Mouse (Mus musculus) MEL (cell line): ENCODE measurements around the gene Atp5g1. TPM values are rescaled to one million over a fixed set of nuclear protein-coding genes. Genes with fewer than 3 reads are reported as not detected.

Source experiments
- DNase-seq: peaks from one replicate; pipeline ENCODE4 v3.0.0; 2011; ENCODE audit warnings: low read depth, low spot score
- H3K27ac ChIP-seq: 2 replicates; pipeline ENCODE4 v1.5.1; 2012; ENCODE audit warnings: low read depth, mild to moderate bottlenecking, control low read depth, low read length, moderate library complexity; ENCODE audit not compliant: control insufficient read depth
- H3K27me3 ChIP-seq, 2 experiments: fragments of 150-350 bp in 1 of 2; sonication (generic) in 1 of 2; 2 replicates each; pipeline ENCODE4 v1.6.1; 2012; ENCODE audit warnings: low read length in 2 of 2, mild to moderate bottlenecking in 2 of 2, improper control_type of control experiment in 1 of 2, moderate library complexity in 1 of 2; ENCODE audit not compliant: insufficient read depth in 2 of 2, control insufficient read depth in 1 of 2
- H3K36me3 ChIP-seq, 2 experiments: 2 replicates each; pipeline ENCODE4 v1.6.1; 2012 to 2014; ENCODE audit warnings: low read length in 2 of 2, improper control_type of control experiment in 1 of 2, inconsistent platforms in 1 of 2, mild to moderate bottlenecking in 1 of 2; ENCODE audit not compliant: insufficient read depth in 2 of 2, control insufficient read depth in 1 of 2
- H3K4me1 ChIP-seq, 2 experiments: fragments of 150-350 bp in 1 of 2; sonication (generic) in 1 of 2; 2 replicates each; pipeline ENCODE4 v1.6.1; 2012; ENCODE audit warnings: low read length in 2 of 2, improper control_type of control experiment in 1 of 2, mild to moderate bottlenecking in 1 of 2; ENCODE audit not compliant: insufficient read depth in 2 of 2, control insufficient read depth in 1 of 2
- H3K4me3 ChIP-seq, 2 experiments: fragments of 150-350 bp in 1 of 2; sonication (generic) in 1 of 2; 2 replicates each; pipeline ENCODE4 v1.5.1; 2012; ENCODE audit warnings: low read depth in 2 of 2, low read length in 2 of 2, mild to moderate bottlenecking in 2 of 2, moderate library complexity in 2 of 2, control low read depth in 1 of 2, improper control_type of control experiment in 1 of 2; ENCODE audit not compliant: control insufficient read depth in 1 of 2, insufficient read depth in 1 of 2
- H3K79me2 ChIP-seq: 2 replicates; pipeline ENCODE4 v1.6.1; 2012; ENCODE audit warnings: mild to moderate bottlenecking, low read length, moderate library complexity; ENCODE audit not compliant: control insufficient read depth, poor library complexity, insufficient read depth
- H3K9ac ChIP-seq: 2 replicates; pipeline ENCODE4 v1.6.1; 2012; ENCODE audit warnings: low read depth, mild to moderate bottlenecking, control low read depth, low read length, moderate library complexity; ENCODE audit not compliant: control insufficient read depth, poor library complexity, severe bottlenecking
- H3K9me3 ChIP-seq: fragments of 150-350 bp; sonication (generic); replicated peaks from 2 replicates; pipeline ENCODE4 v1.6.1; 2012; ENCODE audit warnings: mild to moderate bottlenecking, low read length, improper control_type of control experiment, moderate library complexity; ENCODE audit not compliant: insufficient read depth
- BHLHE40 ChIP-seq: IDR thresholded peaks from 2 replicates; pipeline ENCODE4 v1.6.1; 2012; ENCODE audit warnings: low read depth, mild to moderate bottlenecking, inconsistent platforms, low read length, improper control_type of control experiment, borderline replicate concordance
- CHD1 ChIP-seq: IDR thresholded peaks from 2 replicates; pipeline ENCODE4 v1.6.1; 2012; ENCODE audit warnings: low read depth, mild to moderate bottlenecking, inconsistent platforms, low read length, improper control_type of control experiment
- CTCF ChIP-seq, 3 experiments: IDR thresholded peaks in 2 of 3; conservative IDR thresholded peaks in 1 of 3; 2 replicates each; pipeline ENCODE4 v1.5.1; 2011 to 2012; ENCODE audit warnings: low read length in 3 of 3, low read depth in 2 of 3, mild to moderate bottlenecking in 2 of 3, improper control_type of control experiment in 1 of 3, inconsistent platforms in 1 of 3, mixed read lengths in 1 of 3, moderate library complexity in 1 of 3; ENCODE audit not compliant: control insufficient read depth in 1 of 3, insufficient read depth in 1 of 3, poor library complexity in 1 of 3, severe bottlenecking in 1 of 3
- E2F4 ChIP-seq: IDR thresholded peaks from 2 replicates; pipeline ENCODE4 v1.6.1; 2011; ENCODE audit warnings: low read depth, low read length, improper control_type of control experiment, borderline replicate concordance
- EP300 ChIP-seq, 2 experiments: IDR thresholded peaks; 2 replicates each; pipeline ENCODE4 v1.6.1; 2011; ENCODE audit warnings: improper control_type of control experiment in 2 of 2, low read length in 2 of 2, low read depth in 1 of 2, mild to moderate bottlenecking in 1 of 2
- ETS1 ChIP-seq: IDR thresholded peaks from 2 replicates; pipeline ENCODE4 v1.6.1; 2012; ENCODE audit warnings: low read depth, mild to moderate bottlenecking, inconsistent platforms, low read length, improper control_type of control experiment, moderate library complexity
- GABPA ChIP-seq: IDR thresholded peaks from 2 replicates; pipeline ENCODE4 v1.6.1; 2012; ENCODE audit warnings: low read depth, mild to moderate bottlenecking, inconsistent platforms, low read length, improper control_type of control experiment, moderate library complexity
- GATA1 ChIP-seq: IDR thresholded peaks from 2 replicates; pipeline ENCODE4 v1.6.1; 2011; ENCODE audit warnings: low read depth, low read length, improper control_type of control experiment
- HCFC1 ChIP-seq: IDR thresholded peaks from 2 replicates; pipeline ENCODE4 v1.6.1; 2012; ENCODE audit warnings: low read depth, mild to moderate bottlenecking, inconsistent platforms, low read length, improper control_type of control experiment, moderate library complexity
- JUND ChIP-seq: IDR thresholded peaks from 2 replicates; pipeline ENCODE4 v1.6.1; 2011; ENCODE audit warnings: low read depth, mild to moderate bottlenecking, improper control_type of control experiment, low read length
- MAFK ChIP-seq: IDR thresholded peaks from 2 replicates; pipeline ENCODE4 v1.6.1; 2011; ENCODE audit warnings: low read depth, mild to moderate bottlenecking, low read length, improper control_type of control experiment, borderline replicate concordance
- MAZ ChIP-seq: IDR thresholded peaks from 2 replicates; pipeline ENCODE4 v1.6.1; 2012; ENCODE audit warnings: low read depth, mild to moderate bottlenecking, inconsistent platforms, low read length, improper control_type of control experiment
- MEF2A ChIP-seq: IDR thresholded peaks from 2 replicates; pipeline ENCODE4 v1.6.1; 2014; ENCODE audit warnings: low read depth, mild to moderate bottlenecking, inconsistent platforms, low read length, improper control_type of control experiment; ENCODE audit not compliant: poor library complexity, insufficient replicate concordance, severe bottlenecking; ENCODE audit errors: extremely low read depth
- MYC ChIP-seq: IDR thresholded peaks from 2 replicates; pipeline ENCODE4 v1.6.1; 2011; ENCODE audit warnings: low read depth, mild to moderate bottlenecking, low read length, improper control_type of control experiment, moderate library complexity
- NELFE ChIP-seq: IDR thresholded peaks from 2 replicates; pipeline ENCODE4 v1.6.1; 2011; ENCODE audit warnings: low read depth, low read length, improper control_type of control experiment
- POLR2A ChIP-seq, 2 experiments: IDR thresholded peaks; 2 replicates each; pipeline ENCODE4 v1.6.1; 2011 to 2012; ENCODE audit warnings: low read length in 2 of 2, mild to moderate bottlenecking in 2 of 2, control low read depth in 1 of 2, improper control_type of control experiment in 1 of 2, low read depth in 1 of 2, moderate library complexity in 1 of 2; ENCODE audit not compliant: control insufficient read depth in 1 of 2, insufficient read depth in 1 of 2, poor library complexity in 1 of 2
- POLR2AphosphoS5 ChIP-seq: IDR thresholded peaks from 2 replicates; pipeline ENCODE4 v1.6.1; 2012; ENCODE audit warnings: low read depth, borderline replicate concordance, mild to moderate bottlenecking, inconsistent platforms, low read length, moderate library complexity, mixed read lengths
- RCOR1 ChIP-seq: IDR thresholded peaks from 2 replicates; pipeline ENCODE4 v1.6.1; 2012; ENCODE audit warnings: low read depth, mild to moderate bottlenecking, inconsistent platforms, low read length, improper control_type of control experiment
- SIN3A ChIP-seq: IDR thresholded peaks from 2 replicates; pipeline ENCODE4 v1.6.1; 2012; ENCODE audit warnings: low read length, improper control_type of control experiment, inconsistent platforms
- SMC3 ChIP-seq: IDR thresholded peaks from 2 replicates; pipeline ENCODE4 v1.6.1; 2011; ENCODE audit warnings: low read depth, low read length, improper control_type of control experiment
- TAL1 ChIP-seq: IDR thresholded peaks from 2 replicates; pipeline ENCODE4 v1.6.1; 2012; ENCODE audit warnings: mild to moderate bottlenecking, inconsistent platforms, low read length, moderate library complexity, mixed read lengths
- TBP ChIP-seq: IDR thresholded peaks from 2 replicates; pipeline ENCODE4 v1.8.0; 2011; ENCODE audit warnings: low read depth, low read length, improper control_type of control experiment
- UBTF ChIP-seq: IDR thresholded peaks from 2 replicates; pipeline ENCODE4 v1.6.1; 2012; ENCODE audit warnings: low read depth, mild to moderate bottlenecking, inconsistent platforms, low read length, improper control_type of control experiment, moderate library complexity, borderline replicate concordance; ENCODE audit not compliant: insufficient read depth
- USF1 ChIP-seq: IDR thresholded peaks from 2 replicates; pipeline ENCODE4 v1.6.1; 2014; ENCODE audit warnings: low read depth, mild to moderate bottlenecking, inconsistent platforms, low read length, improper control_type of control experiment, moderate library complexity
- USF2 ChIP-seq, 2 experiments: IDR thresholded peaks; 2 replicates each; pipeline ENCODE4 v1.6.1; 2011 to 2012; ENCODE audit warnings: improper control_type of control experiment in 2 of 2, low read length in 2 of 2, borderline replicate concordance in 1 of 2, inconsistent platforms in 1 of 2, low read depth in 1 of 2, mild to moderate bottlenecking in 1 of 2; ENCODE audit not compliant: insufficient read depth in 1 of 2
- ZC3H11A ChIP-seq: IDR thresholded peaks from 2 replicates; pipeline ENCODE4 v1.6.1; 2012; ENCODE audit warnings: low read depth, mild to moderate bottlenecking, inconsistent platforms, low read length, improper control_type of control experiment
- ZNF384 ChIP-seq: IDR thresholded peaks from 2 replicates; pipeline ENCODE4 v1.6.1; 2012; ENCODE audit warnings: low read depth, mild to moderate bottlenecking, inconsistent platforms, low read length, improper control_type of control experiment
- polyA plus RNA-seq, 2 experiments: library from polyadenylated mRNA; stranded (reverse) in 1 of 2; unstranded in 1 of 2; fragments of >175 nt in 1 of 2; fragments of >200 nt in 1 of 2; gene quantifications; 2 replicates each; pipeline versions ENCODE4 v1.2.1 to v1.2.4; 2012; ENCODE audit warnings: low replicate concordance in 2 of 2, low read depth in 1 of 2; ENCODE audit not compliant: insufficient read length in 2 of 2, insufficient read depth in 1 of 2, missing spikeins in 1 of 2
- total RNA-seq: library from RNA; depleted of rRNA; stranded (reverse); fragments of 300-350 nt; gene quantifications from 2 replicates; pipeline ENCODE4 v1.2.3, GENCODE M21; 2012

Atp5g1 gene
- total and polyA plus RNA-seq, 3 experiments: 1,519 to 1,694 TPM; not detected in 1

GRCm38 (mm10) chr11:96034596-96035052 lies 40.8 kb downstream of the Atp5g1 start, which contains the start of gene Snf8 (continued):
- TF ChIP-seq EP300 (IDR thresholded peaks at IDR 0.05; ENCODE audit: low read depth in 1 of 2, low read length in 2 of 2) (no peak), CHD1 (no peak)

GRCm38 (mm10) chr11:96034116-96034515 lies 41.4 kb downstream of the Atp5g1 start:
- peak overlapping the region; percentile 83 for H3K9ac ChIP-seq
- no peak for DNase-seq
- H3K79me2 ChIP-seq: peaks cover 16% of the 10 kb centered on the region
- H3K9me3 ChIP-seq: no peaks in the 10 kb centered on the region
- TF ChIP-seq GABPA: no peak
- no peak for TF ChIP-seq GATA1
- TF ChIP-seq MAFK: no peak
- TF ChIP-seq CHD1: no peak; the same call in 1 of the 2 replicates
- TF ChIP-seq UBTF: no peak
- TF ChIP-seq SMC3: no peak
- TF ChIP-seq MYC: no peak
- TF ChIP-seq EP300 (IDR thresholded peaks at IDR 0.05; ENCODE audit: low read depth in 1 of 2, low read length in 2 of 2): no peak
- TF ChIP-seq TAL1: no peak
- TF ChIP-seq USF1: no peak
- no peak for TF ChIP-seq E2F4
- no peak for TF ChIP-seq SIN3A
- no peak for TF ChIP-seq POLR2A (IDR thresholded peaks at IDR 0.05; ENCODE audit: control insufficient read depth in 1 of 2, insufficient read depth in 1 of 2, low read depth in 1 of 2, low read length in 2 of 2, poor library complexity in 1 of 2)
- no peak for TF ChIP-seq ZC3H11A
- no peak for TF ChIP-seq USF2 (IDR thresholded peaks at IDR 0.05; ENCODE audit: borderline replicate concordance in 1 of 2, insufficient read depth in 1 of 2, low read depth in 1 of 2, low read length in 2 of 2)
- TF ChIP-seq BHLHE40: no peak
- TF ChIP-seq, all 39 proteins: peak for 0
- H3K36me3 ChIP-seq: peaks cover 4 to 31% of the 10 kb centered on the region in 2 experiments
- H3K27ac ChIP-seq: peak overlapping the region; percentile 86
- no peaks in the 10 kb centered on the region for H3K27me3 ChIP-seq
- peak overlapping the region; percentile 75 to 76 for H3K4me3 ChIP-seq
- peaks cover 9 to 35% of the 10 kb centered on the region in 2 experiments for H3K4me1 ChIP-seq

GRCm38 (mm10) chr11:96033264-96033663 lies 42.2 kb downstream of the Atp5g1 start:
- Histone ChIP-seq H3K4me1 (peaks cover 17 to 39% of the 10 kb centered on the region in 2 experiments), H3K27ac (no peak overlapping the region), H3K27me3 (no peaks in the 10 kb centered on the region), H3K4me3 (no peak overlapping the region), H3K9ac (no peak overlapping the region), H3K79me2 (peaks cover 16% of the 10 kb centered on the region), H3K36me3 (peaks cover 2 to 37% of the 10 kb centered on the region in 2 experiments; a peak in 3 of 4 replicates), H3K9me3 (no peaks in the 10 kb centered on the region)
- peak; percentile 77 for DNase-seq
- TF ChIP-seq GATA1 (no peak), MYC (peak; percentile 36; the same call in 1 of the 2 replicates), ZC3H11A (peak; percentile 52), HCFC1 (0 out of 2 replicates have a peak, but pooled peaks have one; percentile 37), ETS1 (no peak), MEF2A (no peak), CTCF (IDR thresholded peaks at IDR 0.05 in 2 of 3, conservative IDR thresholded peaks at IDR 0.05 in 1 of 3; ENCODE audit: control insufficient read depth in 1 of 3, insufficient read depth in 1 of 3, low read depth in 2 of 3, low read length in 3 of 3, poor library complexity in 1 of 3, severe bottlenecking in 1 of 3) (peak; percentile 1 to 74 (median 52); a peak in 4 of 6 replicates), RCOR1 (no peak), EP300 (IDR thresholded peaks at IDR 0.05; ENCODE audit: low read depth in 1 of 2, low read length in 2 of 2) (no peak), USF1 (no peak), TBP (0 out of 2 replicates have a peak, but pooled peaks have one; percentile 21), MAZ (no peak), NELFE (no peak), GABPA (no peak), CHD1 (no peak), JUND (0 out of 2 replicates have a peak, but pooled peaks have one; percentile 20), ZNF384 (peak; percentile 79), POLR2AphosphoS5 (no peak)
